Mouse (Mus musculus): ENCODE measurements around the gene Stx3.

Gene Stx3

GRCm38 (mm10) chr19:11725915-11726314 lies 93.3 kb downstream of the Stx3 start:
- no peak for DNase-seq (ENCODE audit: low spot score)

All from urinary bladder, postnatal 10 days (tissue).